Mouse (Mus musculus): ENCODE measurements around the gene Scgb1b2.

The Scgb1b2 gene
- long read RNA-seq, experiment 1: 0 reads
- long read RNA-seq, experiment 2: 0 reads

DNA sequence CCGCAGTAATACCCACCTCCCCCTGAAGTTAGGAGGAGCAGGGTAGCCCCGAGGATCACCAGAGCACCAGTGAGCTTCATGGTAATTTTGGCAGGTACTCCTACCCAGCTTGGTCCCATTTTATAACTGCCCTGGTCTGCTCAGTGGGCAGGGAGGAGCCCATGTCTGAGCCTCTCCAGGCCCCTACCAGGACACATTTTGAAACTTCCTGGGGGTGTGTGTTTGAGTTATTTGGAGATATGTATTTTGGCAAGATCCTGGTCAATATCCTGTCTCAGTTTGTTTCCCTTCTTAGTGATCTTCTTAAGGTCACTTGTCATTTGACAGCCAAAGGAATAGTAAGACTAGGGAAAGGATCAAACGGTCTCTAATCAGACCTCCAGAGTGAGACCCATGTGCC is at the start of gene Scgb1b2:
TSS of gene Scgb1b2 (minus strand) at position 101 of the 400 bp plus-strand sequence.
- intact Hi-C loops (cut with DNase I): no loop called here

DNA sequence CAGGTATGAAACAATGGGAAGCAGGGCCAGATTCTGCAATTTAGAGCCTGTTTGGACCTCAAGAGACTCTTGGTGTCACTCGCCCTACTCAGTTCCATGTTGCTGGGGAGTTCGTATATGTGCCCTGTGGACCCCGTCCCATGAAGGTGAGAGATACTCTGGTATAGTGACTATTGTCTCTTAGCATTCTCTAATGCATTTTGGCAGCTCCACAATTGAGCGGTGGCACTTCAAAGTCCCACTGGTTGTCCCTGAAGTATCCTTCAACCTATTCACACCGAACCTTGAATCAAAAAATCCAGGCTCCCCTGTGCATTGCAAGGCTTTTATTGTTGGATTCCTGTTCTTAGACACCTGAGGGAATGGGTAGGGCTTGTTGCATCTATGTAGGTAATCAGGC is 1.4 kb downstream of the Scgb1b2 start, which contains the start of gene Scgb2b2:
TSS of gene Scgb2b2 (plus strand) at position 301 of the 400 bp plus-strand sequence.
- intact Hi-C loops (cut with DNase I): no loop called here

Data from adrenal gland (tissue).